Comparison of ENCODE assay signal across 15 mouse cellular contexts in the genomic region with DNA sequence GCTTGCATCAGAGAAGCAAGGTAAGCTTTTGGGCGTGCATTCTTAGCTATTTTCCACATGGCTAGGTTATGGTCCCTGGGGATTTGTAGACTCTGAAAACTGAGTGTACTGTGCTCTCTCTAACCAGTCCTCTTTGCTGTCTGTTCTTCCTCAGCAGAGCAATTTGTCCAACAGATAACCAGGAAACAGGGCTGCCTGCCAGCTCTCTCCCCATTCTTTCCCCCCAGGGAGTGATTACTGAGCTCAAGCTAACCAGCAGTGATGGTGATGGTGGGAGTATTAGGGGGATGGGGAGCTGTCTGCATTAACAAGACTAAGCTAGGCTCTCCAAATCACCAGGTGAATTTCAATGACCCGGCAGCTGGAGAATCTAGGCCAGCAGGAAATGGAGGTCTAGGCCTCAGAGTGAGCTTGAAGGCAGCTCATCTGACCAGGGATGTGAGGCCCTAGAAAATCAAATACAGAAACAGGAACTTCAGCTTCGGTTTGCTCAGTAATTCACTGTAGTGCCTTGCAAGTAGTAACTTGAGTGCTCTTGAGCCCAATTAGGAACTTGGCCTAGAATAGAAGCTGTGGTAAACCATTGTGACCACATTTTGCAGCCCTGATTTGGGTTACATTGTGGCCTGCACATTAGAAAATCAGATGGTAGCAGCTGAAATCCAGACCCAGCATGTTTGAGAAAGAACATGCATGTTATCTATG. TPM values are rescaled to one million over a fixed set of nuclear protein-coding genes. Genes with fewer than 3 reads are reported as not detected.
DNase-seq lines count a peak whose midpoint lies in the region; ATAC-seq and TF ChIP-seq lines count a peak whose summit lies in the region.
"Had no signal": no experiment of that assay in that cellular context is flagged by ENCODE, and none has a peak within 500 bp of the region (broad histone marks: within the 10 kb centered on the region; RNA-seq: fewer than 3 reads in every experiment).

No protein-coding gene starts in this region.

- H3K27ac ChIP-seq in limb, embryonic 11.5 days (replicated peaks; ENCODE audit: low read depth, low read length): no peak overlapping the region
- H3K27ac ChIP-seq in limb, embryonic 10.5 days: no peak overlapping the region
- H3K27ac ChIP-seq in embryonic facial prominence, embryonic 15.5 days (replicated peaks): peak overlapping the region; percentile 63
- peak overlapping the region; percentile 29 for H3K27ac ChIP-seq in lung, embryonic 15.5 days
- H3K27ac ChIP-seq in hindbrain, postnatal 0 days: no peak overlapping the region
- H3K27ac ChIP-seq: heart, embryonic 13.5 days; left cerebral cortex, adult 2 months had no signal

- ATAC-seq in limb, embryonic 11.5 days (ENCODE audit: insufficient number of reproducible peaks, low FRiP score, low TSS enrichment, low read depth): peak; percentile 67; the same call in 1 of the 2 replicates
- 0 out of 2 replicates have a peak, but pooled peaks have one; percentile 24 for ATAC-seq in embryonic facial prominence, embryonic 15.5 days (ENCODE audit: insufficient number of reproducible peaks, low FRiP score, low TSS enrichment, low read depth)
- ATAC-seq in lung, embryonic 15.5 days (ENCODE audit: borderline replicate concordance, extremely low read depth, low FRiP score, low TSS enrichment): peak; percentile 62; the same call in 1 of the 2 replicates
- ATAC-seq in hindbrain, postnatal 0 days: no peak

- H3K9ac ChIP-seq in limb, embryonic 11.5 days (ENCODE audit: low read length): no peak overlapping the region
- H3K9ac ChIP-seq in embryonic facial prominence, embryonic 15.5 days: no peak overlapping the region
- no peak overlapping the region for H3K9ac ChIP-seq in lung, embryonic 15.5 days
- H3K9ac ChIP-seq in hindbrain, postnatal 0 days (replicated peaks; ENCODE audit: low read length): no peak overlapping the region
- H3K9ac ChIP-seq: heart, embryonic 13.5 days had no signal

- H3K36me3 ChIP-seq in limb, embryonic 11.5 days (ENCODE audit: control insufficient read depth, insufficient read depth, low read length): no peaks in the 10 kb centered on the region
- no peaks in the 10 kb centered on the region for H3K36me3 ChIP-seq in limb, embryonic 10.5 days
- H3K36me3 ChIP-seq in embryonic facial prominence, embryonic 15.5 days: no peaks in the 10 kb centered on the region
- H3K36me3 ChIP-seq in lung, embryonic 15.5 days: no peaks in the 10 kb centered on the region
- no peaks in the 10 kb centered on the region for H3K36me3 ChIP-seq in splenic B cell, adult 2 months (ENCODE audit: control insufficient read depth, insufficient read depth, low read length, poor library complexity, severe bottlenecking)
- H3K36me3 ChIP-seq in hindbrain, postnatal 0 days (ENCODE audit: insufficient read depth, low read length): no peaks in the 10 kb centered on the region
- H3K36me3 ChIP-seq: heart, embryonic 13.5 days had no signal

- no peaks in the 10 kb centered on the region for H3K9me3 ChIP-seq in limb, embryonic 11.5 days (ENCODE audit: control insufficient read depth, low read length)
- H3K9me3 ChIP-seq in limb, embryonic 10.5 days (replicated peaks): no peaks in the 10 kb centered on the region
- H3K9me3 ChIP-seq in embryonic facial prominence, embryonic 15.5 days (replicated peaks): no peaks in the 10 kb centered on the region
- H3K9me3 ChIP-seq in lung, embryonic 15.5 days: no peaks in the 10 kb centered on the region
- H3K9me3 ChIP-seq in hindbrain, postnatal 0 days (ENCODE audit: low read length): no peaks in the 10 kb centered on the region
- H3K9me3 ChIP-seq: heart, embryonic 13.5 days had no signal

- H3K27me3 ChIP-seq in limb, embryonic 11.5 days (ENCODE audit: control insufficient read depth, insufficient read depth, low read length): peaks cover 6% of the 10 kb centered on the region; the same call in 1 of the 2 replicates
- H3K27me3 ChIP-seq in limb, embryonic 10.5 days (ENCODE audit: low read depth, poor library complexity, severe bottlenecking): peaks cover 78% of the 10 kb centered on the region
- H3K27me3 ChIP-seq in embryonic facial prominence, embryonic 15.5 days: no peaks in the 10 kb centered on the region
- H3K27me3 ChIP-seq in lung, embryonic 15.5 days: peaks cover 5% of the 10 kb centered on the region; the same call in 1 of the 2 replicates
- H3K27me3 ChIP-seq in splenic B cell, adult 2 months (ENCODE audit: control insufficient read depth, insufficient read depth, low read length, poor library complexity, severe bottlenecking): no peaks in the 10 kb centered on the region
- H3K27me3 ChIP-seq in hindbrain, postnatal 0 days (ENCODE audit: insufficient read depth, low read length): no peaks in the 10 kb centered on the region

- no peaks in the 10 kb centered on the region for H3K4me1 ChIP-seq in limb, embryonic 11.5 days (ENCODE audit: control insufficient read depth, insufficient read depth, low read length)
- H3K4me1 ChIP-seq in limb, embryonic 10.5 days: peaks cover 3% of the 10 kb centered on the region; the same call in 1 of the 2 replicates
- peaks cover 4% of the 10 kb centered on the region; the same call in 1 of the 2 replicates for H3K4me1 ChIP-seq in embryonic facial prominence, embryonic 15.5 days
- 0 out of 2 replicates have a peak, but pooled peaks cover 3% of the 10 kb centered on the region for H3K4me1 ChIP-seq in lung, embryonic 15.5 days
- no peaks in the 10 kb centered on the region for H3K4me1 ChIP-seq in hindbrain, postnatal 0 days (ENCODE audit: insufficient read depth, low read length)
- H3K4me1 ChIP-seq: heart, embryonic 13.5 days had no signal

- H3K4me3 ChIP-seq in limb, embryonic 11.5 days (ENCODE audit: low read depth, low read length): no peak overlapping the region
- no peak overlapping the region for H3K4me3 ChIP-seq in limb, embryonic 10.5 days
- H3K4me3 ChIP-seq in embryonic facial prominence, embryonic 15.5 days (replicated peaks): no peak overlapping the region
- H3K4me3 ChIP-seq in lung, embryonic 15.5 days: no peak overlapping the region
- H3K4me3 ChIP-seq in hindbrain, postnatal 0 days (ENCODE audit: low read length): no peak overlapping the region
- H3K4me3 ChIP-seq: erythroblast, embryonic 14.5 days; heart, embryonic 13.5 days; left cerebral cortex, adult 2 months had no signal

- no peak overlapping the region for H3K4me2 ChIP-seq in limb, embryonic 11.5 days (ENCODE audit: low read depth, severe bottlenecking)
- H3K4me2 ChIP-seq in embryonic facial prominence, embryonic 15.5 days (replicated peaks): no peak overlapping the region
- no peak overlapping the region for H3K4me2 ChIP-seq in lung, embryonic 15.5 days
- H3K4me2 ChIP-seq in hindbrain, postnatal 0 days (ENCODE audit: low read depth, low read length): no peak overlapping the region
- H3K4me2 ChIP-seq: heart, embryonic 13.5 days; midbrain, embryonic 11.5 days had no signal

- WGBS in limb, embryonic 11.5 days: 59% methylated on average over 3 of the region's 3 CpGs
- WGBS in limb, embryonic 10.5 days: 62% methylated on average over 3 of the region's 3 CpGs
- 34% methylated on average over 3 of the region's 3 CpGs for WGBS in embryonic facial prominence, embryonic 15.5 days
- WGBS in lung, embryonic 15.5 days: 43% methylated on average over 3 of the region's 3 CpGs
- 62% methylated on average over 3 of the region's 3 CpGs for WGBS in hindbrain, postnatal 0 days

- no peak for TF ChIP-seq CTCF in hindbrain, postnatal 0 days (IDR thresholded peaks at IDR 0.05; ENCODE audit: low read depth)

- DNase-seq in limb, embryonic 11.5 days (ENCODE audit: low spot score): no peak
- DNase-seq in limb, embryonic 10.5 days (ENCODE audit: low spot score): no peak
- peak; percentile 61 for DNase-seq in splenic B cell, adult 2 months (ENCODE audit: low read depth, low spot score)
- DNase-seq in embryo, embryonic 10 days (ENCODE audit: low spot score): no peak
- DNase-seq in hindbrain, postnatal 0 days (ENCODE audit: low spot score): no peak
- DNase-seq in layer of hippocampus, adult 9-11 months: no peak
- DNase-seq: kidney, adult 9 months; thymus, postnatal 14 days had no signal

RNA-seq across cellular contexts. Expression of a gene that starts 41.5 kb away (rescaled TPM):
- 5.2 and 6.4 TPM in 2 replicates for polyA plus RNA-seq in limb, embryonic 11.5 days (2014; fragmentation: Nextera tagmentation; extraction: Ambion mirVana)
- 1.5 and 3.2 TPM in 2 replicates for polyA plus RNA-seq in limb, embryonic 10.5 days (2016; fragmentation: Nextera tagmentation; extraction: Ambion mirVana)
- 159 and 164 TPM in 2 replicates for polyA plus RNA-seq in embryonic facial prominence, embryonic 15.5 days (2015; fragmentation: Nextera tagmentation; extraction: Ambion mirVana)
- 58.5 and 76.9 TPM in 2 replicates for polyA plus RNA-seq in lung, embryonic 15.5 days (2015; fragmentation: Nextera tagmentation; extraction: Ambion mirVana)
- total RNA-seq in hindbrain, postnatal 0 days (2014; rRNA removed): 4.8 and 5.1 TPM in 2 replicates
- 5.4 and 5.5 TPM in 2 replicates for polyA plus RNA-seq in hindbrain, postnatal 0 days (2015; fragmentation: Nextera tagmentation; extraction: Ambion mirVana)
- total RNA-seq: MEL had no signal
- polyA plus RNA-seq: erythroblast, embryonic 14.5 days had no signal

Comparison
In these comparisons a context has a peak if more than half of its experiments do, and no peak if none do; other contexts are left out.
1. H3K27ac ChIP-seq: peak in embryonic facial prominence, embryonic 15.5 days (single experiment) and lung, embryonic 15.5 days (single experiment); none in limb, embryonic 11.5 days (single experiment), limb, embryonic 10.5 days (single experiment) and hindbrain, postnatal 0 days (single experiment).